Mouse (Mus musculus) activated CD4-positive, CD25-positive, alpha-beta regulatory T cell, adult 9 weeks (primary cell): ENCODE results near the gene Gm27235. TPM values are rescaled to one million over a fixed set of nuclear protein-coding genes. Genes with fewer than 3 reads are reported as not detected.

Experiments
- polyA plus RNA-seq: library from polyadenylated mRNA; unstranded; fragments of 100-300 nt; shearing (Covaris generic); gene quantifications from one replicate; pipeline ENCODE4 v1.2.1, GENCODE M21; 2017

Gene Gm27235
- polyA plus RNA-seq, result not detected

DNA sequence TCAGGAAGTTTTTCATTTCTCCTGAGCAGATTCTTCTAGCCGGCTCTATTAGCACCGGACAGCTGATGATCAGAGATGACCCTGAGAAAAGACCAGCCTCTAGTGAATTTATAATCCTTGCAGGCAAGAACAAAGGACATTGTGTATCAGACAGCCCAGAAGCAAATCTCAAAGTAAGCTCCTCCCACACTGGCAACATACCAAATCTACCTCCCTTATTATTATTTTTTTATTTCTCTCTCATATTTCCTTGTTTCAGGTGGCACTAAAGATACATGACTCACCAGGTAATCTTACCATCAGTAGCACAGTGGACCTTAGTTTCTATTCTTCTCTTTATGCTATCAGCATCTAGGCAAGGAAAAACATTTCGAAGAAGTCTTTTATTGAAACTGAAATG, at the start of gene Gm27235, which contains the start of gene D730048I06Rik:
Gene Gm27235 (minus strand): TSS at position 101 of the 400 bp plus-strand sequence.
Gene D730048I06Rik (minus strand): TSS at position 112 of the 400 bp plus-strand sequence.

DNA sequence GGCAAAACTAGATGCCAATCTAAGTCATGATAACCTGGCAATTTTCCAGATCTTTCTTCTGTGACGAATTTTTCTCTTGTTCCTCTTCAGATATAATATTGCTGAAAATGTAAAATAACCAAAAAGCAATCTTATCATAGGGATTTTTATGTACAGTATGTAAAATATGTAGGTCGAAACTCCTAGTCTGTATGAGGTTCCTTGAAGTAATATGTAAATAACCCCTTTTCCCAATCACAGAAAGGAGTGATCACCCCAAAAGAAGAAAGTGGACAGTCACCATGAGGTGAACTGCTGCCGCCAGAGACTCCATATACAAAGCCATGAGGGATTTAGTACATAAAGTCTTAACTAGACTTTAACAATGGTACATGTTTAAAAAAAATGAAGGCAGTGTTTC, 11.9 kb downstream of the Gm27235 start, which contains the start of gene Gm17727:
Gene Gm17727 (minus strand): TSS at position 101 of the 400 bp plus-strand sequence.

DNA sequence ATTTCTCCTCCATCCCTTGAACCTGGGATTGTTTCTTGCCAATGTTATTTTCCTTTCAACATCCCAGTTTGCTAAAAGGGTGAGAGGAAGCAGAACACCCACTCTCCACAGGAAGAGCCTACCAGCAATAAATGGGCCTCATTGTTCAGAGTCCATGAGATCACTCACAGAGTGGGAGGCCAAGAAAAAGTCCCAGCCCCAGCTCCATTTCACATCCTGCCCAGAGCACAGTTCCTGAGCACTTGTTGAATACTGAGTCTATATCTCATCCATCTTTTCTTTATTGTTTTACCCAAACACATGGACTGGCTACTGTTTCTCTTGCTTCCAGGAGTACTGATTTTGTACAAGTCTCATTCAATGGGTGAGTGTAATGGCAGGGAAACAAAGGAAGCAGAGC, 49.2 kb downstream of the Gm27235 start, which contains the start of gene Gm17677:
Gene Gm17677 (plus strand): TSS at position 301 of the 400 bp plus-strand sequence.

Other genes starting within 250 kb of the Gm27235 start
- 0.09 TPM for gene Ddx25, start 231.6 kb downstream of the Gm27235 start, polyA plus RNA-seq
- gene Pus3, start 231.5 kb downstream of the Gm27235 start, polyA plus RNA-seq, result 42.1 TPM
- gene Pate2, start 219.8 kb downstream of the Gm27235 start, polyA plus RNA-seq, result not detected
- gene Hyls1, start 219.7 kb downstream of the Gm27235 start, polyA plus RNA-seq, result 11.9 TPM
- gene Pate4, start 178.2 kb downstream of the Gm27235 start, polyA plus RNA-seq, result not detected
- gene Pate3, start 141.9 kb downstream of the Gm27235 start, polyA plus RNA-seq, result not detected
- not detected for gene Pate1, start 102.7 kb downstream of the Gm27235 start, polyA plus RNA-seq
- gene Gm17677, start 49.1 kb downstream of the Gm27235 start, polyA plus RNA-seq, result not detected
- gene Gm17727, start 12.0 kb downstream of the Gm27235 start, polyA plus RNA-seq, result not detected
- not detected for gene D730048I06Rik, start within 50 bp of the Gm27235 start, polyA plus RNA-seq
- not detected for gene 9230110F15Rik, start 54.0 kb upstream of the Gm27235 start, polyA plus RNA-seq
- not detected for gene 9230113P08Rik, start 118.3 kb upstream of the Gm27235 start, polyA plus RNA-seq